Mouse (Mus musculus) lung, embryonic 15.5 days (tissue): ENCODE data around the gene Wdr93. TPM values are rescaled to one million over a fixed set of nuclear protein-coding genes. Genes with fewer than 3 reads are reported as not detected.
A peak's percentile ranks its signal among the peaks of the same experiment; 100 is the strongest.
"Not testable (repeated sequence)": the region's sequence is repeated elsewhere in the genome, so short reads cannot be mapped to it uniquely, and the experiment has no call there.

ENCODE experiments used
- ATAC-seq: fragments of 200-750 bp; cut with Nextera tagmentation; 2 replicates; pipeline ENCODE4 v1.8.0; 2017; ENCODE audit warnings: moderate number of reproducible peaks, borderline replicate concordance; ENCODE audit not compliant: low FRiP score, low TSS enrichment; ENCODE audit errors: extremely low read depth
- H3K27ac ChIP-seq: fragments of 300-500 bp; sonication (generic); 2 replicates; pipeline ENCODE4 v1.5.1; 2015; ENCODE audit warnings: moderate library complexity, mild to moderate bottlenecking, inconsistent platforms
- H3K27me3 ChIP-seq: fragments of 300-500 bp; sonication (generic); 2 replicates; pipeline ENCODE4 v1.6.1; 2015; ENCODE audit warnings: inconsistent platforms
- H3K36me3 ChIP-seq: fragments of 300-500 bp; sonication (generic); 2 replicates; pipeline ENCODE4 v1.6.1; 2015; ENCODE audit warnings: inconsistent platforms
- H3K4me1 ChIP-seq: fragments of 300-500 bp; sonication (generic); 2 replicates; pipeline ENCODE4 v1.6.1; 2015; ENCODE audit warnings: inconsistent platforms
- H3K4me2 ChIP-seq: fragments of 300-500 bp; sonication (generic); 2 replicates; pipeline ENCODE4 v1.6.1; 2015; ENCODE audit warnings: inconsistent platforms, mild to moderate bottlenecking, moderate library complexity
- H3K4me3 ChIP-seq: fragments of 300-500 bp; sonication (generic); 2 replicates; pipeline ENCODE4 v1.5.1; 2015; ENCODE audit warnings: mild to moderate bottlenecking, inconsistent platforms
- H3K9ac ChIP-seq: fragments of 300-500 bp; sonication (generic); 2 replicates; pipeline ENCODE4 v1.6.1; 2015; ENCODE audit warnings: inconsistent platforms
- H3K9me3 ChIP-seq: fragments of 300-500 bp; sonication (generic); 2 replicates; pipeline ENCODE4 v1.6.1; 2016; ENCODE audit warnings: inconsistent platforms
- WGBS: fragments of 180-500 bp; shearing (Covaris S2); methylation state at CpG from one replicate; pipeline ENCODE4 v1.1.7; 2015; 5-methylcytosine and 5-hydroxymethylcytosine counted together
- polyA plus RNA-seq: library from polyadenylated mRNA; unstranded; fragments of >200 nt; fragmentation: Nextera tagmentation; extraction: Ambion mirVana; gene quantifications from 2 replicates; pipeline ENCODE4 v1.2.1, GENCODE M21; 2015

Wdr93 gene
- polyA plus RNA-seq, 1 experiment from 2014 or later, result 0.86 TPM

DNA sequence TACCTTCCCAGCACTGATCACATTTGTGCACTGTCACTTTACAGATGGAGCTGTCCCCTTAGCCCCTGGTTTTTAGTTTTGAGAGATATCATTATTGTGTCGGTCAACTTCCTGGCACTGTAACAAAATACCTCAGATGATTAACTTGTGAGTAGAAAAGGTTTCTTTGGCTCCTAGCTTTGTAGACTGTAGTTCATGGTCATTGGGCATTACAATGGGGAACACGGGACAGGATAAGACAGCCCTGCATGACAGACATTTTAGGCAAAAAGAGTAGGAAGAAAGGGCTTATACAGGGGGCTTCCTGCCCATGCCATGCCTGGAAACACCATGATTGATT, 39.5 kb downstream of the Wdr93 start:
- H3K27ac ChIP-seq, result no peak overlapping the region
- WGBS, result 81% methylated on average over 2 of the region's 2 CpGs
- no peaks in the 10 kb centered on the region for H3K9me3 ChIP-seq
- H3K4me1 ChIP-seq, result peaks cover 3% of the 10 kb centered on the region; the same call in 1 of the 2 replicates
- H3K4me2 ChIP-seq, result no peak overlapping the region
- no peak for ATAC-seq
- H3K27me3 ChIP-seq, result no peaks in the 10 kb centered on the region
- no peak overlapping the region for H3K9ac ChIP-seq
- no peak overlapping the region for H3K4me3 ChIP-seq
- no peaks in the 10 kb centered on the region for H3K36me3 ChIP-seq

DNA sequence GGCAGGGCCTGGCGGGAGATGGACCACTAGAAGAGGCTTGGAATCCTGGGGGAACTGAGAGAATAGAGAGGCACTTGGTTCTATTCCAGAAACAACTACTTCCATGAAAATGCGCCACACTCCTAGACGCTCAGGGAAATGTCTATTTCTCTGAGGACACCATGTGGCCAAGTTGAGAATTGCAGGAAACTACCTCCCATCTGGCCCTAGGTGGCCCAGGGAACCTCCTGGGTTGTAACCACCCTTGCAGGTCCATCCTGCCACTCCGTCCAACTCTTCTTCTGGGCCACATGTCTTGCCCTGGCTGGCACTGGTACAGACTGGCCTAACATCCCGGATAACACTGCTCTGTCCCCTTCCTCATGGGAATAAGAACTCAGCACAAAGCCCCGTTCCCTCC, 43.3 kb downstream of the Wdr93 start:
- WGBS, result 20% methylated on average over 6 of the region's 6 CpGs
- no peak overlapping the region for H3K27ac ChIP-seq
- no peaks in the 10 kb centered on the region for H3K9me3 ChIP-seq
- no peaks in the 10 kb centered on the region for H3K36me3 ChIP-seq
- H3K27me3 ChIP-seq, result peaks cover 19% of the 10 kb centered on the region
- no peak overlapping the region for H3K4me3 ChIP-seq
- no peaks in the 10 kb centered on the region for H3K4me1 ChIP-seq
- no peak overlapping the region for H3K4me2 ChIP-seq
- no peak overlapping the region for H3K9ac ChIP-seq
- ATAC-seq, result 0 out of 2 replicates have a peak, but pooled peaks have one; percentile 14

DNA sequence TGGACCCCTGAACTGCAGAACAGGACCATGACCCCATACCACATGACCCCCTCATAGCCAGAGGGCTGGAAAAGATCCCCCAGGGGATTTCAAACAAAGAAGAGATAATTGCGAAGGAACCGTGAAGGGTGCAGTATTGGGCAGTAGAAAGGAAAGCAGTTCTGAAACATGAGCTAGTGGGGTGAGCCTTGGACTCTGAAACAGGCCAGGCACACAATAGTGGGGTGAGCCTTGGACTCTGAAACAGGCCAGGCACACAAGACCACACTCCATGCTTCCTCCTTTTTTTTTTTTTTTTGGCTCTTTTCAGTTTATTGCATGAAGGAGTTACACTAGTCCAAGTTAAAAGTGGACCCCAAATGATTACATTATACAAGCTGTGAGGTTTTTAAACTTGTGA, 46.8 kb downstream of the Wdr93 start:
- not testable (repeated sequence) for H3K4me3 ChIP-seq, H3K36me3 ChIP-seq, ATAC-seq, H3K27ac ChIP-seq, H3K4me2 ChIP-seq, H3K4me1 ChIP-seq, H3K9ac ChIP-seq, H3K9me3 ChIP-seq
- H3K27me3 ChIP-seq, result peaks cover 54% of the 10 kb centered on the region
- WGBS, result 35% methylated on average over 2 of the region's 2 CpGs

DNA sequence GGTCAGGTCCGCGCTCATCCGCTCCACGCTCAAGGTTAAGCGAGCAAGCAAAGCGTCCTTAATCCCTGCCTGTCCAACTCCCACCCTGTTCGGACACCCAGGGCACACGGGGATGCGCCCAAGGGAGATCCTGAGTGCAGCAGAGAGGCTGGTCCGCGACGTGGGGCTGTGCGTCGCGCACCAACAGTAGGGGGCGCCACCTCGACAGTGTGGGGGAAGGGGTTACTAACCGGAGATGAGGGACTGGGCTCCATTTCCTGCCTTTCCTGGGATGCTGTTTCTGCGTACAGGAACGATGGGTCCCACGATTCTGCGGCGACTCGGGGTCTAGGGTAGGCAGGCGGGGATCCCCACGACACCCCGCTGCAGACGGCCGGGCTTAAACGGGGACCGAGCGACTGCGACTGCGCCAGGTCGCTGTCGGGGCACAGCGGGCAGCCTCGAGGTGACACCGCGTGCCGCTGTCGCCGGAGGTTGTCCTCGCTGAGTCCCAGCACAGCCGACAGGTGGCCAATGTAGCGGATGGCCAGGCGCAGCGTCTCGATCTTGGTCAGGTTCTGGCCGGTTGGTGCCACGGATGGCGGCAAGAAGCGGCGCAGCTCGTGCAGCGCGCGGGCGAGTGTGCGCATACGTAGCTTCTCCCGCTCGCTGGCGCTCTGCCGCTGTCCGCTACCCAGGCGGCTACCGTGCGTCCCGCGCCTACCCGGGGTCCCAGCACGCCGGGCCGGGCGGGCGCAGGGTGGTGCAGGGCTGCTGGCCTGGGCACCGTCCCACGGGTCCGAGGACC, 49.9 kb downstream of the Wdr93 start:
- no peaks in the 10 kb centered on the region for H3K36me3 ChIP-seq
- H3K9ac ChIP-seq, result peak overlapping the region; percentile 3; the same call in 1 of the 2 replicates
- H3K4me3 ChIP-seq, result peak overlapping the region; percentile 40
- H3K4me1 ChIP-seq, result peaks cover 5% of the 10 kb centered on the region; the same call in 1 of the 2 replicates
- H3K27me3 ChIP-seq, result peaks cover 61% of the 10 kb centered on the region
- peak; percentile 51; the same call in 1 of the 2 replicates for ATAC-seq
- H3K27ac ChIP-seq, result no peak overlapping the region
- H3K4me2 ChIP-seq, result peak overlapping the region; percentile 78
- WGBS, result under 1% methylated on average over 80 of the region's 80 CpGs
- no peaks in the 10 kb centered on the region for H3K9me3 ChIP-seq

DNA sequence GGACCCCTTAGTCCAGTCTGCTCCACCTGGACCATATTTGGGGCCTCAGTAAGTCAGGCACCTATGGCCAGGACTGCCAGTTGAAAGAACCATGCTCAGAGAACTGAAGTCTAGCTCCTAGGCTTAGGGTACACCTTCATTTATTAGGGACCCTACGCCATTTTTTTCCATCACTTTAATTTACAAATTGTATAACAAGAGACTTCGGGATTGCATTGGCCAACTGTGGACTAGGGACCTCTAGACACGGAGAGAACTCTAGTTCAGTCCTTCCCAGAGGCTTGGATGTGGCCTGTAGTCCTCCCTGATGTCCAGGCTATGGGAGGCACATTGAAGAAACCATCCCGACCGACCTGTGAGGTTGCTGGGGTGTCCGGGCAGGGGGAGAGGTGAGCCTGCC, 50.7 kb downstream of the Wdr93 start, which contains the start of gene Mesp1:
Gene Mesp1 (minus strand): TSS at position 101 of the 400 bp plus-strand sequence.
- Histone ChIP-seq H3K4me3 (peak within 1 kb of the TSS; percentile 40), H3K27ac (no peak within 1 kb of the TSS), H3K9me3 (no peaks in the 10 kb centered on the region), H3K27me3 (peaks cover 64% of the 10 kb centered on the region), H3K4me2 (peak within 1 kb of the TSS; percentile 78), H3K9ac (peak within 1 kb of the TSS; percentile 3; the same call in 1 of the 2 replicates), H3K36me3 (no peaks in the 10 kb centered on the region), H3K4me1 (peaks cover 5% of the 10 kb centered on the region; the same call in 1 of the 2 replicates)
- WGBS, result 62% methylated on average over 6 of the region's 6 CpGs
- ATAC-seq, result no peak

DNA sequence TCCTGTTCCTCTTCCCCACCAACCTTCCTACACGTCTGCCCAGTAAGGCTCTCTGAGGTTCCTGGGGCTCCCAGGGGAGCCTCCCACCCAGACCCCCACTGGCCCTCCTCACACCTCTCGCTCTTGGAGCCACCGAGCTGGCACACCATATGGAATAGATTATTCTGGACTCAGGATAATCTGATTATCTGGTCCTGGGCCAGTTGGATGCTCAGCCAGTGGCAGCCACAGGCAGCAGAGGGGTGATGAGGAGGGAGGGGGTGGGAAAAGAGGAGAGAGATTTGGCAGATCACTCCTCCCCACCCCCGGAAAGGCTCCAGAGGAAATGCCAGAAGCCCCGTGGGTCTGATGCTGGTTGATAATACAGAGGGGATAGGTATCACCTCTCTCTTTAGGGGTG, 55.6 kb downstream of the Wdr93 start:
- no peak overlapping the region for H3K9ac ChIP-seq
- H3K36me3 ChIP-seq, result no peaks in the 10 kb centered on the region
- no peak overlapping the region for H3K27ac ChIP-seq
- H3K4me3 ChIP-seq, result no peak overlapping the region
- H3K27me3 ChIP-seq, result peaks cover 25% of the 10 kb centered on the region
- H3K4me1 ChIP-seq, result no peaks in the 10 kb centered on the region
- no peak for ATAC-seq
- H3K9me3 ChIP-seq, result no peaks in the 10 kb centered on the region
- WGBS, result 15% methylated on average over 5 of the region's 5 CpGs
- H3K4me2 ChIP-seq, result no peak overlapping the region

DNA sequence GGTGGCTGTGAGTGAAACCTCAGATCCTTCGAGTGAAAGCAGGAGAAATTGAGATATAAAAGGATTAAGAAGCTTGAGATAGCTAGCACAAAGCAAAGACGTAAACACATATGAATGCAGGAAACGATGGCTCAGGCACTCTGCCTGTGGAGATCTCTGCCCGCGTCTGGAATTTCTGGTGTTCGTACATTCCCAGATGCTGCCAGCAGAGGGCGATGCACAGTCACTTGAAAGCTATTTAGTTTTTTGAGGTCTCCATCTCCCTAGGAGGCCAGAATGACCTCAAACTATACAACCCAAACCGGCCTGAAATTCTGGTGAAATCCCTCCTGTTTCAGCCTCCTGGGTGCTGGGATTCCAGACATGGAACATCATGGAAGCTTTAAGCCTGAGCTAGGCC, 56.1 kb downstream of the Wdr93 start:
- Histone ChIP-seq H3K9me3 (no peaks in the 10 kb centered on the region), H3K4me2 (no peak overlapping the region), H3K4me3 (no peak overlapping the region), H3K9ac (no peak overlapping the region), H3K36me3 (no peaks in the 10 kb centered on the region), H3K27me3 (peaks cover 20% of the 10 kb centered on the region), H3K4me1 (peaks cover 4% of the 10 kb centered on the region; the same call in 1 of the 2 replicates), H3K27ac (no peak overlapping the region)
- ATAC-seq, result no peak
- WGBS, result 2% methylated on average over 8 of the region's 8 CpGs

DNA sequence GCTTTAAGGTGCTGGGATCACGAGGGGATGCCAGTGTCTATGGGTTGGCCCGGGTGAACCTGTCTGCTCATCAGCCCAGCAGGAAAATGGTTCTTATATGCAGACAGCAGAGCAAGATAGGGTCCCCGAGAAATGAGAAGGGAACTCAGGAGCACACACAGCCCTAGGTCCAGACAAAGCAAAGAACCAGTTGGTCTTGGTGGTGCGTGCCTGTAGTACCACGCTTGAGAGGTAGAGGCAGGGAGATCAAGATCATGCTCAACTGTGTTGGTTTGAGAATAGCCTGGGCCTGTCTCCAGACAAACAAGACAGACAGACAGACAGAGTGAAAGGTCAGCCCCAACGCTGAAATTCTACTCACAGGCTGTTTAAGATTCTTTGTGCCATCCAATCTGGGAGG, 56.5 kb downstream of the Wdr93 start:
- 59% methylated on average over 6 of the region's 6 CpGs for WGBS
- Histone ChIP-seq H3K27ac (no peak overlapping the region), H3K4me1 (peaks cover 6% of the 10 kb centered on the region; the same call in 1 of the 2 replicates), H3K4me2 (no peak overlapping the region), H3K27me3 (peaks cover 16% of the 10 kb centered on the region), H3K4me3 (no peak overlapping the region), H3K36me3 (no peaks in the 10 kb centered on the region), H3K9ac (no peak overlapping the region), H3K9me3 (no peaks in the 10 kb centered on the region)
- ATAC-seq, result no peak

DNA sequence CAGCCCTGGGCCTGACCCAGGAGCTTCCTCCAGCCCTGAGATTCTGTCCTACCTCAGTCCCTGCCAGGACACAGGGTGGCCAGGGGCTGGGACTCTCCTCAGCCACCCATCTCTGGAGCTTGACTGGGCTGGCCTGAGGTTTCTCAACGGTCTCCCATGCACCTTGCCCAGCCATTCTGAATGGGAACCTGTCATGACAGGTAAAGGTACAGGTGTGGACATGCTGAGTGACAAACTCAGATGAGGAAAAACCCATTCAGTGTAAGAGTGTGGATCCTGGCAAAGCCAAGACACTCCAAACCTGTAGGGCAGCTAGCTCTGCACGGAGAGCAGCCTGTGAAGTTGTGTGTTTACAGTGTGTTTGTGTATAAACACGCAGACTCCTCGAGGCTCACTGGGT, 57.4 kb downstream of the Wdr93 start:
- no peaks in the 10 kb centered on the region for H3K9me3 ChIP-seq
- WGBS, result 65% methylated on average over 4 of the region's 4 CpGs

DNA sequence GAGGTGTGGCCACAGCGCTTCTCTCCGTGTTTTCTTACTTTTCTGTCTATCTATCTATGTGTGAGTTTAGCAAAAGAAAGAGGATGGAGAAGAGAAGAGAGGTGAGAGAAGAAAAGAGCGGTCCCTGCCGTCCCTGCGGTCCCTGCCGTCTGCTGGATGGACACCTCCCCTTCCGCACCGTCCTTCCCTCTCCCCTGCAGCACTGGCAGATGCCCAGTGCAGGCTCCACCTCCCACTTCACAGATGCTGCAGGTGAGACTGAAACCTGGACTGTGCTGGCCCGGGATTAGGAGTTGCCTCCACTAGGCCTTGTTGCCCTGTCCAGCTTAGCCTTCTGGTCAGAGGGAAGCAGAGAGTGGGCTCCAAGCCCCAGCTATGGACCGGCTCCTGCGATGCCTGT, 58.4 kb downstream of the Wdr93 start:
- no peak overlapping the region for H3K9ac ChIP-seq
- H3K4me3 ChIP-seq, result no peak overlapping the region
- no peak overlapping the region for H3K27ac ChIP-seq
- ATAC-seq, result 0 out of 2 replicates have a peak, but pooled peaks have one; percentile 6
- 59% methylated on average over 11 of the region's 11 CpGs for WGBS
- H3K27me3 ChIP-seq, result peaks cover 6% of the 10 kb centered on the region
- no peaks in the 10 kb centered on the region for H3K9me3 ChIP-seq
- no peaks in the 10 kb centered on the region for H3K36me3 ChIP-seq
- peaks cover 6% of the 10 kb centered on the region; the same call in 1 of the 2 replicates for H3K4me1 ChIP-seq
- H3K4me2 ChIP-seq, result no peak overlapping the region

More for the DNA sequence above, 57.4 kb downstream of the Wdr93 start:
- Histone ChIP-seq H3K4me2 (no peak overlapping the region), H3K27ac (no peak overlapping the region), H3K4me1 (peaks cover 6% of the 10 kb centered on the region; the same call in 1 of the 2 replicates), H3K4me3 (no peak overlapping the region), H3K27me3 (peaks cover 7% of the 10 kb centered on the region), H3K9ac (no peak overlapping the region), H3K36me3 (no peaks in the 10 kb centered on the region)
- no peak for ATAC-seq

DNA sequence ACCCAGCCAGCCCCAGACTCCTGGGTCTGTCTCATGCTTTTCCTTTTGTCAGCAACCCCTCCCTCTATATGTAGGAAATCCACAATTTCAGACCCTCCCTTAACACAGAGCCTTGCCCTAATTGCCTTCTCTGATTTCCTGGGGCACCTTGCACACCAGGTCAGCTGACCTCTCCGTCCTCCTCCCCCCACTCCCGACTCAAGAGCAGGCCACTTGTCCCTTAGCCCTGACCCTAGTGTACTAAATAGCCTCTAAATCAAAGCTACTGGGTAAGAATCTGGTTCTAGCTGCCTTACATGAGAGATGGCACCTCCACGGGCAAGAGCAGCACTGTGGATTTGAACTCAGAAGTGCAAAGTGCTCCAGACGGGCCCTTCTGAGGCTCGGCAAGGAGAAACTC, 59.1 kb downstream of the Wdr93 start:
- ATAC-seq, result no peak
- Histone ChIP-seq H3K4me3 (no peak overlapping the region), H3K4me2 (no peak overlapping the region), H3K27ac (no peak overlapping the region), H3K9ac (no peak overlapping the region), H3K36me3 (no peaks in the 10 kb centered on the region), H3K27me3 (peaks cover 6% of the 10 kb centered on the region), H3K4me1 (peaks cover 6% of the 10 kb centered on the region; the same call in 1 of the 2 replicates), H3K9me3 (no peaks in the 10 kb centered on the region)
- 41% methylated on average over 5 of the region's 5 CpGs for WGBS

DNA sequence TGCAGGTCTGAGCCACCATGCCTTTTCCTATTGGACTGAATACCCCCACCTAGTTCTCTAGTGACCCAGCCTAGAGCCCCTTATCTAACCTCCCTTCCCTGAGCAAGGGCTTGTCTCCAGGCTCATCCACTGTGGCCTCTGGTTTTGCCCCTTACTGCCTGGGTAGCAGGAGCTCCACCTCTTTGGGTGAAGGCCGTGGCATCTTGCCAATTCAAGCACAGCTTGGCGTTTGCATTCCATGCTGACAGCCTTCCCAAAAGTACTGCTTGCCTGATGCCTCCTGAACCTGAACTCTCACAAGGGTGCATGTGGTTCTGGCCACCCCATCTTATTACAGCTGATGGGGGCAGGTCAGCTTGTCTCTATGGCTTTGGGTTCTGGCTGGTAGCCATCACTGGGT, 60.9 kb downstream of the Wdr93 start:
- WGBS, result 22% methylated on average over 2 of the region's 2 CpGs
- Histone ChIP-seq H3K4me2 (no peak overlapping the region), H3K9ac (no peak overlapping the region), H3K4me1 (peaks cover 6% of the 10 kb centered on the region; the same call in 1 of the 2 replicates), H3K27me3 (no peaks in the 10 kb centered on the region; the same call in 1 of the 2 replicates), H3K4me3 (no peak overlapping the region), H3K36me3 (no peaks in the 10 kb centered on the region), H3K9me3 (no peaks in the 10 kb centered on the region), H3K27ac (no peak overlapping the region)
- ATAC-seq, result no peak
